Mouse (Mus musculus): ENCODE results near the gene Sec24a.

- TF ChIP-seq CTCF (IDR thresholded peaks at IDR 0.05) (no peak), EP300 (IDR thresholded peaks at IDR 0.05) (no peak)
Measured at GRCm38 (mm10) chr11:51738651-51739403, 24.6 kb downstream of the Sec24a start.

Measured in lung, postnatal 0 days (tissue).